Mouse (Mus musculus) ES-E14 (cell line): ENCODE data around the gene Iqgap2. TPM values are rescaled to one million over a fixed set of nuclear protein-coding genes. Genes with fewer than 3 reads are reported as not detected.
A peak's percentile ranks its signal among the peaks of the same experiment; 100 is the strongest.

Source experiments
- DNase-seq: peaks from one replicate; pipeline ENCODE4 v3.0.0-alpha.2; 2013; ENCODE audit warnings: low read depth, low spot score
- H3K27ac ChIP-seq: 2 replicates; pipeline ENCODE4 v1.5.1; 2012; ENCODE audit warnings: low read depth, mild to moderate bottlenecking, low read length, moderate library complexity, mixed read lengths; ENCODE audit not compliant: poor library complexity, insufficient read depth, severe bottlenecking
- H3K36me3 ChIP-seq: 2 replicates; pipeline ENCODE4 v1.6.1; 2012; ENCODE audit warnings: mild to moderate bottlenecking, low read length, moderate library complexity, mixed read lengths; ENCODE audit not compliant: control insufficient read depth, poor library complexity, insufficient read depth, severe bottlenecking
- H3K4me1 ChIP-seq, 2 experiments: fragments of 150-350 bp in 1 of 2; sonication (generic) in 1 of 2; 2 replicates each; pipeline ENCODE4 v1.6.1; 2012; ENCODE audit warnings: low read length in 2 of 2, mild to moderate bottlenecking in 1 of 2, mixed read lengths in 1 of 2; ENCODE audit not compliant: control insufficient read depth in 2 of 2, insufficient read depth in 2 of 2, poor library complexity in 1 of 2
- H3K4me3 ChIP-seq, 2 experiments: fragments of 150-350 bp in 1 of 2; sonication (generic) in 1 of 2; 2 replicates each; pipeline ENCODE4 v1.5.1; 2012; ENCODE audit warnings: low read length in 2 of 2, low read depth in 1 of 2, mild to moderate bottlenecking in 1 of 2, mixed read lengths in 1 of 2; ENCODE audit not compliant: insufficient read depth in 1 of 2, poor library complexity in 1 of 2, severe bottlenecking in 1 of 2
- H3K9ac ChIP-seq: 2 replicates; pipeline ENCODE4 v1.6.1; 2012; ENCODE audit warnings: low read depth, mild to moderate bottlenecking, low read length, mixed read lengths; ENCODE audit not compliant: poor library complexity, insufficient read depth, severe bottlenecking
- H3K9me3 ChIP-seq: fragments of 150-350 bp; sonication (generic); 2 replicates; pipeline ENCODE4 v1.6.1; 2012; ENCODE audit warnings: low read depth, mild to moderate bottlenecking, low read length; ENCODE audit not compliant: control insufficient read depth, insufficient read depth
- CHD2 ChIP-seq: IDR thresholded peaks from 2 replicates; pipeline ENCODE4 v1.6.1; 2014; ENCODE audit warnings: mild to moderate bottlenecking, low read depth, low read length, inconsistent platforms
- HCFC1 ChIP-seq: IDR thresholded peaks from 2 replicates; pipeline ENCODE4 v1.6.1; 2012; ENCODE audit warnings: low read length, inconsistent platforms, borderline replicate concordance; ENCODE audit not compliant: insufficient read depth
- MAFK ChIP-seq: IDR thresholded peaks from 2 replicates; pipeline ENCODE4 v1.6.1; 2014; ENCODE audit warnings: mild to moderate bottlenecking, low read depth, low read length, inconsistent platforms; ENCODE audit not compliant: insufficient read depth
- ZC3H11A ChIP-seq: IDR thresholded peaks from 2 replicates; pipeline ENCODE4 v1.6.1; 2012; ENCODE audit warnings: low read depth, mild to moderate bottlenecking, inconsistent platforms, low read length, borderline replicate concordance
- ZNF384 ChIP-seq: IDR thresholded peaks from 2 replicates; pipeline ENCODE4 v1.6.1; 2012; ENCODE audit warnings: low read depth, low read length, inconsistent platforms
- in situ Hi-C, 2 experiments: fragments of 600-800 bp; cut with MboI; formaldehyde crosslinking; loops; one replicate each; pipeline ENCODE4 v1.15.1; 2025; ENCODE audit warnings: low sequenced_read_pairs in 2 of 2, inconsistent platforms in 1 of 2; ENCODE audit not compliant: unreplicated experiment in 2 of 2
- total RNA-seq: library from RNA; depleted of rRNA; stranded (reverse); fragments of 300-350 nt; gene quantifications from 2 replicates; pipeline ENCODE4 v1.2.3, GENCODE M21; 2012

Iqgap2 gene
- total RNA-seq, 1 experiment = 15.0 TPM

- Histone ChIP-seq H3K4me1 (peaks cover 0 to 4% of the 10 kb centered on the region in 2 experiments; a peak in 2 of 4 replicates), H3K27ac (no peak overlapping the region), H3K9ac (peak overlapping the region; percentile 69; the same call in 1 of the 2 replicates), H3K36me3 (no peaks in the 10 kb centered on the region; the same call in 1 of the 2 replicates), H3K4me3 (peak overlapping the region; percentile 87 to 92), H3K9me3 (no peaks in the 10 kb centered on the region)
- TF ChIP-seq ZC3H11A (no peak), ZNF384 (no peak), HCFC1 (no peak), CHD2 (no peak), MAFK (no peak)
- no peak for DNase-seq
- in situ Hi-C loops = no loop called here
Measured at GRCm38 (mm10) chr13:95892611-95893145, 956 bp upstream of the Iqgap2 start.

- in situ Hi-C loops = no loop called here
- peak; percentile 67 for DNase-seq
- Histone ChIP-seq H3K9me3 (no peaks in the 10 kb centered on the region), H3K9ac (peak overlapping the region; percentile 82; the same call in 1 of the 2 replicates), H3K36me3 (no peaks in the 10 kb centered on the region; the same call in 1 of the 2 replicates), H3K4me1 (peaks cover 0 to 4% of the 10 kb centered on the region in 2 experiments; a peak in 2 of 4 replicates), H3K4me3 (peak overlapping the region; percentile 87 to 92), H3K27ac (no peak overlapping the region)
- peak; percentile 49; the same call in 1 of the 2 replicates for TF ChIP-seq CHD2
- TF ChIP-seq ZNF384 = no peak
Measured at GRCm38 (mm10) chr13:95891926-95892610, 346 bp upstream of the Iqgap2 start.

GRCm38 (mm10) chr13:95890851-95891471 lies 761 bp downstream of the Iqgap2 start:
- Histone ChIP-seq H3K9ac (peak overlapping the region; percentile 82), H3K4me3 (peak overlapping the region; percentile 79 to 87), H3K36me3 (no peaks in the 10 kb centered on the region; the same call in 1 of the 2 replicates), H3K27ac (no peak overlapping the region), H3K4me1 (peaks cover 0 to 4% of the 10 kb centered on the region in 2 experiments; a peak in 2 of 4 replicates), H3K9me3 (no peaks in the 10 kb centered on the region)
- peak; percentile 40 for DNase-seq
- in situ Hi-C loops = no loop called here
- no peak for TF ChIP-seq ZC3H11A
- no peak for TF ChIP-seq MAFK
- no peak for TF ChIP-seq ZNF384
- no peak for TF ChIP-seq HCFC1
- no peak for TF ChIP-seq CHD2

- H3K9me3 ChIP-seq = no peaks in the 10 kb centered on the region
- H3K27ac ChIP-seq = no peak overlapping the region
- H3K4me3 ChIP-seq = no peak overlapping the region
- H3K9ac ChIP-seq = no peak overlapping the region
- no peaks in the 10 kb centered on the region; the same call in 1 of the 2 replicates for H3K36me3 ChIP-seq
- no peak for DNase-seq
- H3K4me1 ChIP-seq = peaks cover 0 to 4% of the 10 kb centered on the region in 2 experiments; a peak in 2 of 4 replicates
- in situ Hi-C loops = no loop called here
- TF ChIP-seq CHD2 (no peak), ZC3H11A (no peak), HCFC1 (no peak), MAFK (no peak)
Measured at GRCm38 (mm10) chr13:95889981-95890545, 1.7 kb downstream of the Iqgap2 start.
